Mouse (Mus musculus) lung, adult 2 months (tissue): ENCODE results near the gene Surf2.
A peak's percentile ranks its signal among the peaks of the same experiment; 100 is the strongest.

Experiments used
- CTCF ChIP-seq: fragments of 200-500 bp; IDR thresholded peaks from 2 replicates; pipeline ENCODE4 v1.5.1; 2011; ENCODE audit warnings: mild to moderate bottlenecking, low read length, control low read depth; ENCODE audit not compliant: insufficient read depth
- POLR2A ChIP-seq: fragments of 200-500 bp; IDR thresholded peaks from 2 replicates; pipeline ENCODE4 v1.6.1; 2011; ENCODE audit warnings: low read depth, mild to moderate bottlenecking, control low read depth, low read length, borderline replicate concordance; ENCODE audit errors: extremely low read depth

- TF ChIP-seq POLR2A (no peak), CTCF (peak; percentile 82)
Observed at GRCm38 (mm10) chr2:26907109-26907508, 9.1 kb upstream of the Surf2 start.
